Comparison of ENCODE assay signal across 13 mouse cellular contexts in the genomic region with DNA sequence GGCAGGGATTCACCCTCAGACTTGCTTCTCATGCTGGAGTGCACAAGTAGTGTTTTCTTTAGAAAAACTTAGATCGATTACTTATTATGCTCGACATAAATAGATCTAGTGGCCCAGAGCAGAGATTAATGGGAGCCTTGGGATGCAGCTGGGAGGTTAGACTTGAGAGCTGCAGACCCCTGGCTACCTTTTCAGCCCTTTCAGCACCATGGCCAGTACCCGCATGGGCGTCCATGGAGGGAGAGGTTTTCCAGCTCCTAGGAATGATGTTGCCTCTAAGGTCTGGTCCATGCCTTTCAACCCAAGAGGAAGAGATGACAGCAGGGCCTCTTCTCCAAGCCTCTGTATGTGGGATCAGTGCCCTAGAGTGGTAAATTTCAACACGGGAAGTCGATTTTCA.
A peak's percentile ranks its signal among the peaks of the same experiment; 100 is the strongest.
DNase-seq lines count a peak whose midpoint lies in the region; ATAC-seq lines count a peak whose summit lies in the region.
"Had no signal": no experiment of that assay in that cellular context is flagged by ENCODE, and none has a peak within 500 bp of the region (broad histone marks: within the 10 kb centered on the region; RNA-seq: fewer than 3 reads in every experiment).

No protein-coding gene starts in this region.

- WGBS in kidney, embryonic 14.5 days, result 53% methylated on average over 6 of the region's 6 CpGs

- DNase-seq in kidney, postnatal 10 days, result peak; percentile 45
- DNase-seq in R1 (ENCODE audit: low read depth, low spot score), result peak; percentile 40
- peak; percentile 78 for DNase-seq in embryo, embryonic 11 days
- DNase-seq in mesoderm, embryonic 11.5 days (ENCODE audit: low read depth, low spot score), result peak; percentile 76
- DNase-seq in urinary bladder, adult 18-20 months (ENCODE audit: low spot score in 2 of 2), result no peak
- no peak for DNase-seq in frontal cortex, postnatal 14 days (ENCODE audit: low spot score in 2 of 2)
- DNase-seq: cerebellum, adult 11 months; liver, embryonic 13.5 days had no signal

- no peak overlapping the region for H3K4me2 ChIP-seq in kidney, embryonic 14.5 days (replicated peaks; ENCODE audit: low read depth, low read length)
- H3K4me2 ChIP-seq: embryonic facial prominence, embryonic 12.5 days; forebrain, embryonic 15.5 days; heart, embryonic 15.5 days; liver, embryonic 13.5 days had no signal

- H3K9ac ChIP-seq in kidney, embryonic 14.5 days (ENCODE audit: low read depth, low read length), result no peak overlapping the region
- H3K9ac ChIP-seq: embryonic facial prominence, embryonic 12.5 days; forebrain, embryonic 15.5 days; heart, embryonic 15.5 days; liver, embryonic 13.5 days had no signal

- no peak for ATAC-seq in kidney, embryonic 14.5 days (ENCODE audit: low FRiP score, low TSS enrichment)
- ATAC-seq: forebrain, embryonic 15.5 days had no signal

- no peak overlapping the region for H3K4me3 ChIP-seq in kidney, embryonic 14.5 days (ENCODE audit: low read length)
- H3K4me3 ChIP-seq: embryonic facial prominence, embryonic 12.5 days; forebrain, embryonic 15.5 days; heart, embryonic 15.5 days; liver, embryonic 13.5 days had no signal

- no peaks in the 10 kb centered on the region for H3K27me3 ChIP-seq in kidney, embryonic 14.5 days (ENCODE audit: control insufficient read depth, insufficient read depth, low read length)
- H3K27me3 ChIP-seq: CH12.LX; embryonic facial prominence, embryonic 12.5 days; forebrain, embryonic 15.5 days; heart, embryonic 15.5 days; liver, embryonic 13.5 days had no signal

- no peaks in the 10 kb centered on the region for H3K36me3 ChIP-seq in kidney, embryonic 14.5 days (ENCODE audit: control insufficient read depth, insufficient read depth, low read length)
- H3K36me3 ChIP-seq: embryonic facial prominence, embryonic 12.5 days; forebrain, embryonic 15.5 days; heart, embryonic 15.5 days; liver, embryonic 13.5 days had no signal

- no peaks in the 10 kb centered on the region for H3K4me1 ChIP-seq in kidney, embryonic 14.5 days (ENCODE audit: control insufficient read depth, insufficient read depth, low read length)
- H3K4me1 ChIP-seq: embryonic facial prominence, embryonic 12.5 days; forebrain, embryonic 15.5 days; heart, embryonic 15.5 days; liver, embryonic 13.5 days had no signal

- no peaks in the 10 kb centered on the region for H3K9me3 ChIP-seq in kidney, embryonic 14.5 days (ENCODE audit: control insufficient read depth, low read length)
- H3K9me3 ChIP-seq: embryonic facial prominence, embryonic 12.5 days; forebrain, embryonic 15.5 days; heart, embryonic 15.5 days; liver, embryonic 13.5 days had no signal

- no peak overlapping the region for H3K27ac ChIP-seq in kidney, embryonic 14.5 days (ENCODE audit: low read depth, low read length)
- H3K27ac ChIP-seq: embryonic facial prominence, embryonic 12.5 days; forebrain, embryonic 15.5 days; heart, embryonic 15.5 days; liver, embryonic 13.5 days had no signal

Comparison
In these comparisons a context has a peak if more than half of its experiments do, and no peak if none do; other contexts are left out.
1. DNase-seq: peak in kidney, postnatal 10 days (single experiment), R1 (single experiment), embryo, embryonic 11 days (single experiment) and mesoderm, embryonic 11.5 days (single experiment); none in urinary bladder, adult 18-20 months (0 of 2) and frontal cortex, postnatal 14 days (0 of 2).